Mouse (Mus musculus): ENCODE data around the gene Ccr8.

- TF ChIP-seq POLR2A (IDR thresholded peaks at IDR 0.05; ENCODE audit: extremely low read depth, insufficient read depth, low read length) (no peak), CTCF (IDR thresholded peaks at IDR 0.05; ENCODE audit: low read depth, low read length) (no peak)
Measured at GRCm38 (mm10) chr9:120069779-120070178, 22.1 kb upstream of the Ccr8 start, which contains the start of gene Cx3cr1.
